Mouse (Mus musculus): ENCODE measurements around the gene Flywch2. TPM values are rescaled to one million over a fixed set of nuclear protein-coding genes. Genes with fewer than 3 reads are reported as not detected.
A peak's percentile ranks its signal among the peaks of the same experiment; 100 is the strongest.

Flywch2 gene
- polyA plus RNA-seq, 1 experiment from 2014 or later: 33.2 TPM

DNA sequence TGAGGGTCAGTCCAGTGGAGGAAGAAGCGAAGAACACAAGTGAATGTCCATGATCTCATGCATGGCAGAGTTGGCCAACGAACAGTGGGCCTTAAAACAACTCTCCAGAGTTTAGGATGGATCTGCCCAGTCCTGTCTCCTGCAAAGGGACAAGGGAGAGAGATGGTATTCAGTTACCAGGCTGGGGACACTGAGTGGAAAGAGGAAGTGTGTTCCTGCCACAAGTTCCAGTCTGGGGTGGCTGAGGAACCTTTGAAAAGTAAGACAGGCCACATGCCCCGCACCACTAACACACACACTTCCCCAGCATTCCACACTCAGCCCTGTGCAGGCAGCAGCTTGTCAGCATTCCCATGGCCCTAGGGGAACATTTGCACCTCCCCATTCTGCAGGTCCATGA is 39.1 kb downstream of the Flywch2 start:
- H3K27me3 ChIP-seq (replicated peaks; ENCODE audit: control insufficient read depth, insufficient read depth, low read length): peaks cover 44% of the 10 kb centered on the region
- ATAC-seq: no peak
- H3K27ac ChIP-seq (ENCODE audit: low read length): no peak overlapping the region
- no peak overlapping the region for H3K4me3 ChIP-seq (replicated peaks; ENCODE audit: low read length)
- 0 out of 2 replicates have a peak, but pooled peaks cover 5% of the 10 kb centered on the region for H3K36me3 ChIP-seq (ENCODE audit: control insufficient read depth, insufficient read depth)
- H3K9ac ChIP-seq (replicated peaks; ENCODE audit: low read depth, low read length): no peak overlapping the region
- H3K4me1 ChIP-seq (replicated peaks; ENCODE audit: control insufficient read depth, insufficient read depth, low read length): peaks cover 20% of the 10 kb centered on the region
- no peak overlapping the region for H3K4me2 ChIP-seq (ENCODE audit: low read length)
- WGBS: 85% methylated on average over 3 of the region's 3 CpGs
- H3K9me3 ChIP-seq (ENCODE audit: control insufficient read depth, low read length): no peaks in the 10 kb centered on the region

DNA sequence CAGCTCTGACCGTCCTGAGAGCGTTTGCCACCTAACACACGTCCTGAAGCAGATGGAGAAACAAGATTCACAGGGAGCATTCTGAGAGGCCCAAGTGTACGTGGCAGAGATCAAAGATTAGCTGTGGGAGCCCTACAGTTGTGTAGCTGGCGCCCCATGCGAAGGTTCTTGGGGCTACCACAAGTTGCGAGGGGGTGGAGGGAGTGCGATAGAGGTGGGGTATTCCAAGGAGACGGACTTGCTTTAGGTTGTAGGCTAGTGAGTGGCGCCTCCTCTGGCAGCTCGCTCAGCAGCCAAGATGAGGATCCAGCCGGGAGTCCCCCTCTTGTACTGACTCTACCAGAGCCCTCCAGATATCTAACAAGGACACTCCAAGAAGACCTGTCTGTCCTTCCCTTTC is 39.6 kb downstream of the Flywch2 start:
- 1% methylated on average over 12 of the region's 12 CpGs for WGBS
- H3K27me3 ChIP-seq (replicated peaks; ENCODE audit: control insufficient read depth, insufficient read depth, low read length): peaks cover 49% of the 10 kb centered on the region
- no peak overlapping the region for H3K9ac ChIP-seq (replicated peaks; ENCODE audit: low read depth, low read length)
- peak overlapping the region; percentile 68 for H3K4me2 ChIP-seq (ENCODE audit: low read length)
- H3K4me3 ChIP-seq (replicated peaks; ENCODE audit: low read length): peak overlapping the region; percentile 46
- ATAC-seq: no peak
- peaks cover 20% of the 10 kb centered on the region for H3K4me1 ChIP-seq (replicated peaks; ENCODE audit: control insufficient read depth, insufficient read depth, low read length)
- no peak overlapping the region for H3K27ac ChIP-seq (ENCODE audit: low read length)
- H3K36me3 ChIP-seq (ENCODE audit: control insufficient read depth, insufficient read depth): 0 out of 2 replicates have a peak, but pooled peaks cover 2% of the 10 kb centered on the region
- H3K9me3 ChIP-seq (ENCODE audit: control insufficient read depth, low read length): no peaks in the 10 kb centered on the region

DNA sequence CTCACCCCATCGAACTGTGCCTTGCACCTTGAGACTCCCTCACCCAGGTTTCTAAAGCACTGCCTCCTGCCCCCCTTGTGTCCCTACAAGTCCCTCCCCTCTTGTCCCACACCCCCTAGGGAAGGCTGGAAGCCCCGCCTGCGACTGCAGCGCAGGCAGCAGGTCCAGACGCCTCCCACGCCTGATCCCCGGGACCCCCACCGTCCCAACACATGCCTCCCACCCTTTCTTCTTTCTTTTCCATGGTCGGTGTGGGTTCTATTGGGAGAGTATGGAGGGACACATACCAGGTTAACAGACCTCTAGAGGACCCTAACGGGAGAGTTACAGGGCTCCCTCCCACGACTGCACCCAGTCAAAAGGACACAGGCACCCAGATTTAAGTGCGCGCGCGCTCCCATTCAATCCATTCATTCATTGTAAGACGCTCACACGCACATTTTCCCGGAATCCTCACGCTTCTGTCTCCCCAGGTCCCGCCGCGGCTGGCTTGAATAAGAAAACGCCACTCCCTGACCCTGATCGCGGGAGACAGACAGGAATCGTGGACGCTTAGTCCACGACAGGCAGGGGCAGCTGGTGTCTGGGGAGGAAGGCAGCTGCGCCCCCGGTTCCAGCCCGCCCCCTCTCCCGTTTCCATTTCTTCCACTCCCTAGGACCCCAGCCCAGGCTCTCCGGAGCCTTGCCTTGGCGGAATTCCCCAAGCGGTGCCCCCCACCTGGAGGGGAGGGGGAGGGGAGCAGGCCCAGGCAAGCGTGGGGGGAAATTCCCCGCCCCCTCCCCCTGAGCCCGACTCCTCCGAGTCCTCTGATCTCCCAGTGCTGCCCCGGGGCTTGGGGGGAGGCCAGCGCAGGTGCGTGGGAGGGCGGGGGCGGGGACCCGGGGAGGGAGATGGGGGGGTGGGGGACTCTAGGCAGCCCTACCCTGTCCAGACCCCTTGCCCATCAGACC is 40.3 kb downstream of the Flywch2 start, which contains the start of gene Kremen2:
Kremen2 (minus strand) TSS at position 533 of the 951 bp plus-strand sequence.
- peak within 1 kb of the TSS; percentile 68 for H3K4me2 ChIP-seq (ENCODE audit: low read length)
- no peaks in the 10 kb centered on the region for H3K36me3 ChIP-seq (ENCODE audit: control insufficient read depth, insufficient read depth)
- no peak within 1 kb of the TSS for H3K27ac ChIP-seq (ENCODE audit: low read length)
- under 1% methylated on average over 38 of the region's 45 CpGs for WGBS
- peak within 1 kb of the TSS; percentile 46 for H3K4me3 ChIP-seq (replicated peaks; ENCODE audit: low read length)
- ATAC-seq: no peak
- H3K9ac ChIP-seq (replicated peaks; ENCODE audit: low read depth, low read length): peak within 1 kb of the TSS; percentile 61
- peaks cover 55% of the 10 kb centered on the region for H3K27me3 ChIP-seq (replicated peaks; ENCODE audit: control insufficient read depth, insufficient read depth, low read length)
- H3K4me1 ChIP-seq (replicated peaks; ENCODE audit: control insufficient read depth, insufficient read depth, low read length): peaks cover 23% of the 10 kb centered on the region
- no peaks in the 10 kb centered on the region for H3K9me3 ChIP-seq (ENCODE audit: control insufficient read depth, low read length)

DNA sequence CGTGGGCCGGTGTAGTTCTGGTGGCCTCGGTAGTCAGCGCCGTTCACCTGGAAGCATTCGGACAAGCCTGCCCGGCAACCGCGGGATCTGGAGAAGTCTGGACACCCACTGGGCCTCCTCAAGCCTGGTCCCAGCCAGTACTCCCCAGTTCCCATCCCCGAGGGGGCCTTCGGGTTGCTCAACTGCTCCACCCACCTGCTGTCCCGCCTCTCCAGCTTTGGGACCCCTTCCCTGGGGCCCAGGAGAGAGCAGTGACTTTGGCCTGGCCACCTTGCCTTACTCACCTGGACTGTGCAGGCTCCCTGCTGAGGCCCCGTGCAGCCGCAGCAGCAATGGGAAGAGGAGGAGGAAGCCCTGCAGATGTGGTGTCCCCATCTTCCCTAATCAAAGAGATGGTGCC is 41.2 kb downstream of the Flywch2 start:
- Histone ChIP-seq H3K27ac (ENCODE audit: low read length) (no peak overlapping the region), H3K4me1 (replicated peaks; ENCODE audit: control insufficient read depth, insufficient read depth, low read length) (peaks cover 25% of the 10 kb centered on the region), H3K4me2 (ENCODE audit: low read length) (no peak overlapping the region; the same call in 1 of the 2 replicates), H3K36me3 (ENCODE audit: control insufficient read depth, insufficient read depth) (no peaks in the 10 kb centered on the region), H3K27me3 (replicated peaks; ENCODE audit: control insufficient read depth, insufficient read depth, low read length) (peaks cover 57% of the 10 kb centered on the region), H3K9me3 (ENCODE audit: control insufficient read depth, low read length) (no peaks in the 10 kb centered on the region), H3K9ac (replicated peaks; ENCODE audit: low read depth, low read length) (no peak overlapping the region), H3K4me3 (replicated peaks; ENCODE audit: low read length) (no peak overlapping the region; the same call in 1 of the 2 replicates)
- no peak for ATAC-seq
- WGBS: 6% methylated on average over 14 of the region's 14 CpGs

DNA sequence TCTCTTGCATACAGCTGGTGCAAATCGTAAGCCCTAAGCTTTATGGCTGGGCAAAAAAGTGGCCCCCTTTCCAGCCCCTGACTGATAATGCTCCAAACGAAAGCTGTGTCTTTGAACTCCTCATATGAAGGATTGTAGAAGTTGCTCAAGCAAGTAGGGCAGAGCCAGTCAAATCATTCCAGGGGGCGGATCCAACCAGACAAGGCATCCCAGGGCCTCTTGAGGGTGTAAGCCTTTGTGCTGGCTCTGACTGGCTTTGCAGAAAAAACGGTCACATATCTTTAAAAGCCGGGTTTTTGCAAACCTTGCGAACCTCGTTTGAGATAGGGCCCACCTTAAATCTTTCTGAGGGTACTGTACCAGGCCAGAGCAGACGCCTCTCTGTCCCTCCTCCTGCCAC is 41.8 kb downstream of the Flywch2 start:
- H3K36me3 ChIP-seq (ENCODE audit: control insufficient read depth, insufficient read depth): no peaks in the 10 kb centered on the region
- H3K4me1 ChIP-seq (replicated peaks; ENCODE audit: control insufficient read depth, insufficient read depth, low read length): peaks cover 31% of the 10 kb centered on the region
- peaks cover 57% of the 10 kb centered on the region for H3K27me3 ChIP-seq (replicated peaks; ENCODE audit: control insufficient read depth, insufficient read depth, low read length)
- ATAC-seq: no peak
- no peak overlapping the region for H3K4me2 ChIP-seq (ENCODE audit: low read length)
- H3K9ac ChIP-seq (replicated peaks; ENCODE audit: low read depth, low read length): no peak overlapping the region
- no peak overlapping the region for H3K27ac ChIP-seq (ENCODE audit: low read length)
- H3K9me3 ChIP-seq (ENCODE audit: control insufficient read depth, low read length): no peaks in the 10 kb centered on the region
- WGBS: 15% methylated on average over 8 of the region's 8 CpGs
- no peak overlapping the region for H3K4me3 ChIP-seq (replicated peaks; ENCODE audit: low read length)

DNA sequence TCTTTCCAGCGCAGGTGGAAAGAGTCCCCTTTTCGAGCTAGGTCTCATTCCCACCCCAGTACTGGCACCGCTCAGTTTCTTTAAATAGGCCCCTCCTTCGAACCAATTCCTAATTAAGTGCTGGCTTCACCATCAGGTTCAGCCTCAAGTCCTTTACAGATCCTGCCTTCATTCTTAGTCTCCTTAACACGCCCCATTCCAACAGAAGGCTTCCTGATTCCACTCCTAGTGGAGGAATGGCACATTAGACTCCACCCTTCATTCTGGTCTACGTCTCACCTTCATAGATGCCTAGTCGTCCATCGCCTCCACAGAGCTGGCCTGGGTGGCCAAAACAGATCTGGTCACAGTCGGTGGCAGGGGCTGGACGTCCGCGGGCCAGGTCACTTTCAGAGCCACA is 42.9 kb downstream of the Flywch2 start:
- Histone ChIP-seq H3K27ac (ENCODE audit: low read length) (no peak overlapping the region), H3K4me1 (replicated peaks; ENCODE audit: control insufficient read depth, insufficient read depth, low read length) (peaks cover 42% of the 10 kb centered on the region), H3K27me3 (replicated peaks; ENCODE audit: control insufficient read depth, insufficient read depth, low read length) (peaks cover 57% of the 10 kb centered on the region), H3K9ac (replicated peaks; ENCODE audit: low read depth, low read length) (no peak overlapping the region), H3K36me3 (ENCODE audit: control insufficient read depth, insufficient read depth) (no peaks in the 10 kb centered on the region), H3K9me3 (ENCODE audit: control insufficient read depth, low read length) (no peaks in the 10 kb centered on the region), H3K4me2 (ENCODE audit: low read length) (no peak overlapping the region; the same call in 1 of the 2 replicates), H3K4me3 (replicated peaks; ENCODE audit: low read length) (peak overlapping the region; percentile 35)
- WGBS: 67% methylated on average over 12 of the region's 12 CpGs
- ATAC-seq: no peak

DNA sequence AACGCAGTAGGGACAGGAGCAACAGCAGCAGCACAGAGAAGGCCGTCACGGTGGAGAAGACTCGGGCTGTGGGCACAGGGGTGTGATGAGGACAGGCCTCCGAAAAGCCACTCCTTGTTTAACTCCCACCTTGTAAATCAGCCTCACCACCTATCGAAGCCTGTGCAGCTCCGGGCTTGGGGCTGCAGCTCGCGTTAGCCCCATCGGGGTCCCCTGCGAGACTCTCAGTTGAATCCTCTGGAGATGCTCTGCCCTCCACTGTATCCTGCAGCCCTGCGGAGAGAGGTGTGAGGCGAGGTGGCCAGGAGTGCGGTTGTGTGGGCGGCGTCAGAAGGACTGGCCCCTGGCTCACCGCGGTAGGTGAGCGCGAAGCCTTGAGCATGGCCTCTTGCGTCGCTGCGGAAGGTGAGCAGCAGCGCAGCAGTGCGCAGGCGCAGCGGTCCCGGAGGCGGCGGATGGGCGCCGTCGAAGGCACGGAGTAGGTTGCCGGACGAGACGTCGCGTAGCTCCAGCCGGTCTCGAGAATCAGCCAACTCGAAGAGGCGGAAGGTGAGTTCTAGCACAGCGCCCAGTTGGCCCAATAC is 43.6 kb downstream of the Flywch2 start:
- Histone ChIP-seq H3K4me1 (replicated peaks; ENCODE audit: control insufficient read depth, insufficient read depth, low read length) (peaks cover 47% of the 10 kb centered on the region), H3K36me3 (ENCODE audit: control insufficient read depth, insufficient read depth) (peaks cover 1% of the 10 kb centered on the region; the same call in 1 of the 2 replicates), H3K4me3 (replicated peaks; ENCODE audit: low read length) (peak overlapping the region; percentile 35), H3K27ac (ENCODE audit: low read length) (no peak overlapping the region), H3K4me2 (ENCODE audit: low read length) (peak overlapping the region; percentile 51), H3K9me3 (ENCODE audit: control insufficient read depth, low read length) (no peaks in the 10 kb centered on the region), H3K27me3 (replicated peaks; ENCODE audit: control insufficient read depth, insufficient read depth, low read length) (peaks cover 57% of the 10 kb centered on the region), H3K9ac (replicated peaks; ENCODE audit: low read depth, low read length) (peak overlapping the region; percentile 36; the same call in 1 of the 2 replicates)
- no peak for ATAC-seq
- WGBS: 6% methylated on average over 44 of the region's 44 CpGs

DNA sequence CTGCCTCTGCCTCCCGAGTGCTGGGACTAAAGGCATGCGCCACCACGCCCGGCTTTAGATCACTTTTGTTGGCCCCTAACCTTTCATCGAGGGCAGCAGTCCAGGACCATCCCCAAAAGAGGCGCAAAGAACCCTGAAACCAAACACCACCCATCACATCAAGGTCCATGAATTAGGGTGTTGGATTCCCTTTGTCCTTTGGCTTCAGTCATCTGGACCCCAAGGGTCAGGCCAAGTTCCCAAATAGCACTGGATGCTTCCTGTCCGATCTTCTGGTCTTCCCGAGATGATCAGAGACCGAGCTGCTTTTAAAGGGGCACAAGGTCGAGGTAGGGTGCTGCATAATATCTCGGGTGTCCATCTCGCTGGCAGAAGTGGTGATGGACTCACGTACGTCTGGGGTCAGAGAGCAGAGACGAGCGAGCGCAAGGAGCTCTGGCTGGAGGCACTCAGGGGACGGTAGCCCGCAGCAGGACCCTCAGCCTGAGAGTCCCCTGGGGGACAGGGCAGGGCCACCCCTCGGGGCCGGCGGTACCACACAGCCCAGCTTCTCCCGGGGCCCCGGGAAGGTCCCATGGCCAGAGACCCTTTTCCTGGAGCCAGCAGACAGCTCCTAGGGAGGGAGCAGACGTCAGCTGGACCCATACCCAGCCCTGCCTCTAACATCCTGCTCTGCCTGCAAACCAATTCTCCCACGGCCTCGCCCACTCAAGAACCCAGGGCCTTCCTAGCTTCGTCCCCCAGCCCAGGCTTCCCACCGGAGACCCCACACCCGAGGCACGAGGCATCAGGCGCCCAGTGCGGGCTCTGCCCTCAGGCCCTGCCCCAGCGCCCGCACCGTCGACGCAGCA is 44.3 kb downstream of the Flywch2 start:
- H3K27ac ChIP-seq (ENCODE audit: low read length): no peak overlapping the region
- H3K4me3 ChIP-seq (replicated peaks; ENCODE audit: low read length): no peak overlapping the region
- H3K27me3 ChIP-seq (replicated peaks; ENCODE audit: control insufficient read depth, insufficient read depth, low read length): peaks cover 53% of the 10 kb centered on the region
- H3K36me3 ChIP-seq (ENCODE audit: control insufficient read depth, insufficient read depth): peaks cover 6% of the 10 kb centered on the region; the same call in 1 of the 2 replicates
- 46% methylated on average over 38 of the region's 38 CpGs for WGBS
- no peak overlapping the region for H3K4me2 ChIP-seq (ENCODE audit: low read length)
- peaks cover 47% of the 10 kb centered on the region for H3K4me1 ChIP-seq (replicated peaks; ENCODE audit: control insufficient read depth, insufficient read depth, low read length)
- H3K9ac ChIP-seq (replicated peaks; ENCODE audit: low read depth, low read length): no peak overlapping the region
- H3K9me3 ChIP-seq (ENCODE audit: control insufficient read depth, low read length): no peaks in the 10 kb centered on the region
- ATAC-seq: no peak
